Mouse (Mus musculus): Measurements from ENCODE around the gene Pheta1. TPM values are rescaled to one million over a fixed set of nuclear protein-coding genes. Genes with fewer than 3 reads are reported as not detected.

The Pheta1 gene
- total RNA-seq (2021): 1 to 10 TPM; 4.3 to 4.9 TPM
- long read RNA-seq, experiment 1, transcript Pheta1-201 (4 exons, 2,368 nt): major isoform, 7 of 12 reads
- long read RNA-seq, experiment 1, partial matches to known transcripts: 0 of 12 reads
- long read RNA-seq, experiment 1, other reads (novel, unspliced or antisense): 4 of 12 reads
- long read RNA-seq, experiment 2, transcript Pheta1-201 (4 exons, 2,368 nt): major isoform, 8 of 12 reads
- long read RNA-seq, experiment 2, partial matches to known transcripts: 1 of 12 reads
- long read RNA-seq, experiment 2, other reads (novel, unspliced or antisense): 3 of 12 reads

- peak; percentile 92 for DNase-seq
Observed at GRCm38 (mm10) chr5:121848743-121849142, at the start of gene Pheta1. Pheta1 (plus strand) TSS chr5:121848984.

- no peak for DNase-seq
Observed at GRCm38 (mm10) chr5:121807186-121807585, 41.6 kb upstream of the Pheta1 start.

- no peak for DNase-seq
Observed at GRCm38 (mm10) chr5:121808202-121808601, 40.6 kb upstream of the Pheta1 start.

- DNase-seq: no peak
Observed at GRCm38 (mm10) chr5:121809667-121810224, 39.0 kb upstream of the Pheta1 start.

- DNase-seq: no peak
Observed at GRCm38 (mm10) chr5:121810331-121811151, 38.2 kb upstream of the Pheta1 start.

GRCm38 (mm10) chr5:121811485-121811931, 37.3 kb upstream of the Pheta1 start:
- DNase-seq: no peak

- no peak for DNase-seq
Observed at GRCm38 (mm10) chr5:121812526-121813243, 36.1 kb upstream of the Pheta1 start.

GRCm38 (mm10) chr5:121813744-121814143, 35.0 kb upstream of the Pheta1 start:
- DNase-seq: no peak

- DNase-seq: peak; percentile 53
Observed at GRCm38 (mm10) chr5:121815067-121815466, 33.7 kb upstream of the Pheta1 start.

GRCm38 (mm10) chr5:121815867-121816380, 32.9 kb upstream of the Pheta1 start:
- DNase-seq: no peak

GRCm38 (mm10) chr5:121816611-121817010, 32.2 kb upstream of the Pheta1 start:
- DNase-seq: no peak

- no peak for DNase-seq
Observed at GRCm38 (mm10) chr5:121817551-121817950, 31.2 kb upstream of the Pheta1 start.

GRCm38 (mm10) chr5:121818401-121818800, 30.4 kb upstream of the Pheta1 start:
- no peak for DNase-seq

GRCm38 (mm10) chr5:121818862-121819261, 29.9 kb upstream of the Pheta1 start:
- no peak for DNase-seq

- DNase-seq: no peak
Observed at GRCm38 (mm10) chr5:121819559-121819958, 29.2 kb upstream of the Pheta1 start.

GRCm38 (mm10) chr5:121820161-121820560, 28.6 kb upstream of the Pheta1 start:
- no peak for DNase-seq

- no peak for DNase-seq
Observed at GRCm38 (mm10) chr5:121820657-121821056, 28.1 kb upstream of the Pheta1 start.

GRCm38 (mm10) chr5:121821116-121821515, 27.7 kb upstream of the Pheta1 start:
- no peak for DNase-seq

GRCm38 (mm10) chr5:121821552-121821951, 27.2 kb upstream of the Pheta1 start:
- no peak for DNase-seq

GRCm38 (mm10) chr5:121822786-121823505, 25.8 kb upstream of the Pheta1 start:
- no peak for DNase-seq

- DNase-seq: no peak
Observed at GRCm38 (mm10) chr5:121823668-121824067, 25.1 kb upstream of the Pheta1 start.
